Mouse (Mus musculus): Measurements from ENCODE around the gene 2310022A10Rik.

DNA sequence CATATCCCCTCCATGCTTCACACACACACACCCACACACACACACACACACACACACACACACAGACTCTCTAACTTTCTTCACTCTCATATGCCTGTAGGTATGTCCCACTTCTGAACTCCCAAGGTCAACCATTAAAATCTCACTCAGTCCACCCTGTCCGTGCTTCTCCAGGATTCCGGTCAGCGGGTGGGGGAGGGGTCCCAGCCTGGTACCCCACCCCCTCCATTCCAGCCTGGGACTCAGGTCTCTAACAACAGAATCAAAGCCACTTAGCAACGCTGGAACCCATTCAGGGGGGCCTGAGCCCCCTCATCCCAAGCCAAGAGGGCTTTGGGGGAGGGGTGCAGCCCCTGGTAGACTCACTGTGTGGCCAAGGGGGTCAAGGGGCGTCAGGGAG lies 30.1 kb upstream of the 2310022A10Rik start, which contains the start of gene Hipk4:
- no peak for TF ChIP-seq POLR2A (IDR thresholded peaks at IDR 0.05; ENCODE audit: low read depth, low read length)
- no peak for TF ChIP-seq CTCF (IDR thresholded peaks at IDR 0.05; ENCODE audit: extremely low read depth, insufficient read length, insufficient replicate concordance, low read depth, low read length)

Measured in small intestine, adult 2 months (tissue).